Mouse (Mus musculus) common myeloid progenitor, adult 5-6 weeks (primary cell): ENCODE results near the gene Traip. TPM values are rescaled to one million over a fixed set of nuclear protein-coding genes. Genes with fewer than 3 reads are reported as not detected.

Experiments
- ATAC-seq: replicated peaks from 2 replicates; pipeline ENCODE4 v1.8.0; 2016; ENCODE audit warnings: low read depth, mild to moderate bottlenecking, moderate TSS enrichment, inconsistent platforms; ENCODE audit not compliant: poor library complexity, severe bottlenecking
- total RNA-seq: library from RNA; stranded (forward); fragments of 200-1000, 187-1606 nt; gene quantifications from 2 replicates; pipeline ENCODE4 v1.2.3, GENCODE M21; 2017

Traip gene
- 12.8 and 23.2 TPM in 2 replicates for total RNA-seq

- ATAC-seq = no peak
Observed at GRCm38 (mm10) chr9:107949922-107950235, at the start of gene Traip. Traip (plus strand) TSS chr9:107950136.

GRCm38 (mm10) chr9:107900840-107901626, 48.9 kb upstream of the Traip start:
- peak; percentile 65 for ATAC-seq

GRCm38 (mm10) chr9:107901627-107901914, 48.4 kb upstream of the Traip start:
- no peak for ATAC-seq

- peak; percentile 81 for ATAC-seq
Observed at GRCm38 (mm10) chr9:107904726-107905125, 45.2 kb upstream of the Traip start.

GRCm38 (mm10) chr9:107906252-107906966, 43.5 kb upstream of the Traip start, which contains the start of gene Mst1r:
Mst1r (plus strand) TSS chr9:107906873.
- ATAC-seq = peak; percentile 67

GRCm38 (mm10) chr9:107906967-107907800, 42.8 kb upstream of the Traip start:
- ATAC-seq = no peak

- no peak for ATAC-seq
Observed at GRCm38 (mm10) chr9:107907801-107908120, 42.2 kb upstream of the Traip start.

GRCm38 (mm10) chr9:107908410-107909158, 41.4 kb upstream of the Traip start:
- no peak for ATAC-seq

- ATAC-seq = no peak
Observed at GRCm38 (mm10) chr9:107910025-107910769, 39.7 kb upstream of the Traip start.

GRCm38 (mm10) chr9:107914764-107915420, 35.0 kb upstream of the Traip start:
- ATAC-seq = no peak

- ATAC-seq = no peak
Observed at GRCm38 (mm10) chr9:107917895-107918608, 31.9 kb upstream of the Traip start.

- ATAC-seq = no peak
Observed at GRCm38 (mm10) chr9:107918884-107919283, 31.1 kb upstream of the Traip start.

GRCm38 (mm10) chr9:107919441-107919840, 30.5 kb upstream of the Traip start:
- ATAC-seq = no peak

- ATAC-seq = peak; percentile 50
Observed at GRCm38 (mm10) chr9:107923021-107923420, 26.9 kb upstream of the Traip start.

- ATAC-seq = peak; percentile 85
Observed at GRCm38 (mm10) chr9:107923956-107924355, 26.0 kb upstream of the Traip start.

GRCm38 (mm10) chr9:107925251-107925650, 24.7 kb upstream of the Traip start:
- ATAC-seq = no peak

GRCm38 (mm10) chr9:107926920-107927420, 23.0 kb upstream of the Traip start:
- ATAC-seq = no peak

- ATAC-seq = no peak
Observed at GRCm38 (mm10) chr9:107927749-107928148, 22.2 kb upstream of the Traip start.
